Mouse (Mus musculus): ENCODE measurements around the gene Capn8.

The Capn8 gene

GRCm38 (mm10) chr1:182678151-182678550 lies 113.3 kb downstream of the Capn8 start:
- DNase-seq (ENCODE audit: low read depth, low spot score): no peak

- no peak for DNase-seq (ENCODE audit: low read depth, low spot score)
Measured at GRCm38 (mm10) chr1:182679169-182679568, 114.4 kb downstream of the Capn8 start.

- no peak for DNase-seq (ENCODE audit: low read depth, low spot score)
Measured at GRCm38 (mm10) chr1:182679582-182679981, 114.8 kb downstream of the Capn8 start.

Measured in WW6 (cell line).